21 mouse cellular contexts compared by ENCODE assay signal in the genomic region with DNA sequence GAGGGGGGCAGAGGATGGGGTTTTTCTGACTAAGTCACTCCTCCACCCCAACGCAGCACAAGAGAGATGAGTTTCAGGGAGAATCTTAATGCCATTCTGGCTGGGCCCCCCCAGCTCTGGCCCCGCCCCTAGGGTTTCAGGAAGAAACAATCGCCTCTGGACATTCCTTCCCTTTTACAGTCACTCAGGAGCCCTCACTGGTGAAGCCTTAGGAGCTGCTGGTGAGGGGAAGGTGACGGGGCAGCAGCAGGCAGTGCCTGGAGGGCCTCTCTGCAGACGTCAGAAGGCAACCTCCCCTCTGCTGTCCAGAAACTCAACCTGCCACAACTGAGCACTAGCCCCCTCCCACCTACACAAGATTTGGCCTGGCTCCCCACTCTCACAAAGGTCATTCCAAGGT. TPM values are rescaled to one million over a fixed set of nuclear protein-coding genes. Genes with fewer than 3 reads are reported as not detected.
DNase-seq lines count a peak whose midpoint lies in the region; ATAC-seq and TF ChIP-seq lines count a peak whose summit lies in the region.
"Had no signal": no experiment of that assay in that cellular context is flagged by ENCODE, and none has a peak within 500 bp of the region (broad histone marks: within the 10 kb centered on the region; RNA-seq: fewer than 3 reads in every experiment).

No protein-coding gene starts in this region.

- no peak overlapping the region for H3K4me2 ChIP-seq in heart, embryonic 16.5 days (ENCODE audit: low read depth, low read length)
- H3K4me2 ChIP-seq in lung, postnatal 0 days (replicated peaks; ENCODE audit: low read depth, low read length): no peak overlapping the region
- H3K4me2 ChIP-seq in stomach, postnatal 0 days (replicated peaks; ENCODE audit: low read depth): no peak overlapping the region
- H3K4me2 ChIP-seq: limb, embryonic 15.5 days; liver, embryonic 15.5 days; neural tube, embryonic 15.5 days had no signal

- H3K4me3 ChIP-seq in gastrocnemius, adult 2 months: no peak overlapping the region
- no peak overlapping the region for H3K4me3 ChIP-seq in heart, embryonic 16.5 days (ENCODE audit: low read length)
- H3K4me3 ChIP-seq in lung, postnatal 0 days (ENCODE audit: low read depth, low read length): no peak overlapping the region
- no peak overlapping the region for H3K4me3 ChIP-seq in lung, adult 2 months (replicated peaks; ENCODE audit: extremely low read depth, low read depth, low read length)
- H3K4me3 ChIP-seq in stomach, postnatal 0 days (ENCODE audit: low read depth, low read length): no peak overlapping the region
- H3K4me3 ChIP-seq: limb, embryonic 15.5 days; liver, embryonic 15.5 days; neural tube, embryonic 15.5 days had no signal

- H3K27ac ChIP-seq in gastrocnemius, adult 2 months: peak overlapping the region; percentile 28; the same call in 1 of the 2 replicates
- H3K27ac ChIP-seq in heart, embryonic 16.5 days (ENCODE audit: low read length): peak overlapping the region; percentile 90
- no peak overlapping the region for H3K27ac ChIP-seq in lung, postnatal 0 days (ENCODE audit: low read length)
- peak overlapping the region; percentile 81 for H3K27ac ChIP-seq in stomach, postnatal 0 days (replicated peaks)
- H3K27ac ChIP-seq: limb, embryonic 15.5 days; liver, embryonic 15.5 days; neural tube, embryonic 15.5 days had no signal

- peak; percentile 20; the same call in 1 of the 2 replicates for ATAC-seq in heart, embryonic 16.5 days (replicated peaks; ENCODE audit: extremely low read depth, insufficient read depth, low FRiP score)
- ATAC-seq in lung, postnatal 0 days: peak; percentile 29; the same call in 1 of the 2 replicates
- ATAC-seq in stomach, postnatal 0 days (ENCODE audit: low FRiP score, low TSS enrichment): peak; percentile 65; the same call in 1 of the 2 replicates
- ATAC-seq: activated CD4-positive, CD25-positive, alpha-beta regulatory T cell, adult 4 months; CD4-positive, CD25-positive, alpha-beta regulatory T cell, adult 4 months; forebrain, postnatal 0 days; hindbrain, embryonic 16.5 days; midbrain, embryonic 16.5 days; Patski had no signal

- TF ChIP-seq EP300 in lung, postnatal 0 days (IDR thresholded peaks at IDR 0.05): no peak
- no peak for TF ChIP-seq EP300 in stomach, postnatal 0 days (optimal IDR thresholded peaks at IDR 0.05)

- no peak for TF ChIP-seq CTCF in gastrocnemius, adult 2 months (IDR thresholded peaks at IDR 0.05)
- no peak for TF ChIP-seq CTCF in lung, postnatal 0 days (IDR thresholded peaks at IDR 0.05)
- TF ChIP-seq CTCF in lung, adult 2 months (IDR thresholded peaks at IDR 0.05; ENCODE audit: insufficient read depth, low read length): no peak
- no peak for TF ChIP-seq CTCF in stomach, postnatal 0 days (IDR thresholded peaks at IDR 0.05; ENCODE audit: low read depth)

- TF ChIP-seq POLR2A in lung, adult 2 months (IDR thresholded peaks at IDR 0.05; ENCODE audit: borderline replicate concordance, extremely low read depth, low read depth, low read length): no peak

- intact Hi-C loops in gastrocnemius, adult 2 months (cut with DNase I): no loop called here

- peak overlapping the region; percentile 40 for H3K9ac ChIP-seq in heart, embryonic 16.5 days (ENCODE audit: low read length)
- H3K9ac ChIP-seq in lung, postnatal 0 days (replicated peaks; ENCODE audit: low read depth): no peak overlapping the region
- H3K9ac ChIP-seq in stomach, postnatal 0 days (ENCODE audit: low read length): no peak overlapping the region
- H3K9ac ChIP-seq: forebrain, postnatal 0 days; limb, embryonic 15.5 days; liver, embryonic 15.5 days; neural tube, embryonic 15.5 days had no signal

- no peaks in the 10 kb centered on the region for H3K9me3 ChIP-seq in heart, embryonic 16.5 days (replicated peaks; ENCODE audit: control insufficient read depth, low read length)
- H3K9me3 ChIP-seq in lung, postnatal 0 days (ENCODE audit: low read length): no peaks in the 10 kb centered on the region
- no peaks in the 10 kb centered on the region for H3K9me3 ChIP-seq in stomach, postnatal 0 days (ENCODE audit: control insufficient read depth, low read length)
- H3K9me3 ChIP-seq: limb, embryonic 15.5 days; liver, embryonic 15.5 days; neural tube, embryonic 15.5 days had no signal

- no peaks in the 10 kb centered on the region for H3K36me3 ChIP-seq in heart, embryonic 16.5 days (ENCODE audit: control insufficient read depth, insufficient read depth)
- H3K36me3 ChIP-seq in lung, postnatal 0 days (ENCODE audit: insufficient read depth, low read length): no peaks in the 10 kb centered on the region
- no peaks in the 10 kb centered on the region for H3K36me3 ChIP-seq in stomach, postnatal 0 days (ENCODE audit: control insufficient read depth, insufficient read depth, low read length)
- H3K36me3 ChIP-seq: limb, embryonic 15.5 days; liver, embryonic 15.5 days; neural tube, embryonic 15.5 days had no signal

- no peaks in the 10 kb centered on the region for H3K27me3 ChIP-seq in heart, embryonic 16.5 days (ENCODE audit: control insufficient read depth, insufficient read depth, low read length)
- no peaks in the 10 kb centered on the region for H3K27me3 ChIP-seq in lung, postnatal 0 days (replicated peaks; ENCODE audit: insufficient read depth, low read length)
- H3K27me3 ChIP-seq in stomach, postnatal 0 days (ENCODE audit: control insufficient read depth, insufficient read depth, low read length): no peaks in the 10 kb centered on the region
- H3K27me3 ChIP-seq: limb, embryonic 15.5 days; Patski had no signal

- DNase-seq in gastrocnemius, adult 2 months: no peak
- DNase-seq in gastrocnemius, adult 18-20 months (ENCODE audit: low spot score): no peak
- no peak for DNase-seq in heart, adult 8-10 months (ENCODE audit: low spot score)
- no peak for DNase-seq in lung, postnatal 0 days (ENCODE audit: low spot score)
- no peak for DNase-seq in lung, adult 2 months
- DNase-seq in stomach, postnatal 0 days (ENCODE audit: low spot score): no peak
- DNase-seq in right cerebral cortex, postnatal 14 days: no peak
- DNase-seq: adrenal gland, postnatal 10 days; cerebellum, adult 9-10 months; forebrain, postnatal 0 days; kidney, postnatal 36 days; lung, postnatal 4 days had no signal

- peaks cover 44% of the 10 kb centered on the region for H3K4me1 ChIP-seq in heart, embryonic 16.5 days (ENCODE audit: control insufficient read depth, insufficient read depth, low read length)
- H3K4me1 ChIP-seq in lung, postnatal 0 days (ENCODE audit: insufficient read depth, low read depth, low read length): 0 out of 2 replicates have a peak, but pooled peaks cover 2% of the 10 kb centered on the region
- H3K4me1 ChIP-seq in lung, adult 2 months (ENCODE audit: control insufficient read depth, insufficient read depth, low read length): no peaks in the 10 kb centered on the region
- H3K4me1 ChIP-seq in stomach, postnatal 0 days (replicated peaks; ENCODE audit: control insufficient read depth, insufficient read depth): 0 out of 2 replicates have a peak, but pooled peaks cover 2% of the 10 kb centered on the region
- H3K4me1 ChIP-seq: liver, embryonic 15.5 days had no signal

- 30% methylated on average over 5 of the region's 5 CpGs for WGBS in heart, embryonic 16.5 days
- WGBS in lung, postnatal 0 days: 30% methylated on average over 5 of the region's 5 CpGs
- WGBS in lung, adult 2 months: 40% methylated on average over 5 of the region's 5 CpGs
- 38% methylated on average over 5 of the region's 5 CpGs for WGBS in stomach, postnatal 0 days

RNA-seq across cellular contexts. Expression of gene Des, which starts 10.9 kb away (rescaled TPM):
- total RNA-seq in gastrocnemius, adult 2 months (2021): 1,000 to 10,000 TPM; 2,035 to 2,198 TPM
- total RNA-seq in gastrocnemius, adult 18-20 months (2021): 1,000 to 10,000 TPM; 2,427 to 2,600 TPM
- 469 and 480 TPM in 2 replicates for polyA plus RNA-seq in heart, embryonic 16.5 days (2015; fragmentation: Nextera tagmentation; extraction: Ambion mirVana)
- 1,000 to 10,000 TPM; 1,263 to 1,551 (median 1,367) TPM for total RNA-seq in heart, adult 8-10 months (2022)
- 59.4 and 67.3 TPM in 2 replicates for polyA plus RNA-seq in lung, postnatal 0 days (2015; fragmentation: Nextera tagmentation; extraction: Ambion mirVana)
- polyA plus RNA-seq in lung, adult 2 months (2012; rRNA removed): 107 and 185 TPM in 2 replicates
- 223 and 291 TPM in 2 replicates for polyA plus RNA-seq in stomach, postnatal 0 days (2015; fragmentation: Nextera tagmentation; extraction: Ambion mirVana)
- polyA plus RNA-seq: activated CD4-positive, CD25-positive, alpha-beta regulatory T cell, adult 4 months; CD4-positive, CD25-positive, alpha-beta regulatory T cell, adult 4 months had no signal

RNA-seq across cellular contexts. Expression of gene Speg, which starts 25.8 kb away (rescaled TPM):
- total RNA-seq in gastrocnemius, adult 2 months (2021): 100 to 1,000 TPM; 268 to 311 TPM
- 100 to 1,000 TPM; 255 to 257 TPM for total RNA-seq in gastrocnemius, adult 18-20 months (2021)
- polyA plus RNA-seq in heart, embryonic 16.5 days (2015; fragmentation: Nextera tagmentation; extraction: Ambion mirVana): 41.1 and 46.4 TPM in 2 replicates
- total RNA-seq in heart, adult 8-10 months (2022): 100 to 1,000 TPM; 131 to 145 (median 137) TPM
- 15.4 and 16.4 TPM in 2 replicates for polyA plus RNA-seq in lung, postnatal 0 days (2015; fragmentation: Nextera tagmentation; extraction: Ambion mirVana)
- polyA plus RNA-seq in lung, adult 2 months (2012; rRNA removed): 31.5 and 35.0 TPM in 2 replicates
- 28.8 and 30.0 TPM in 2 replicates for polyA plus RNA-seq in stomach, postnatal 0 days (2015; fragmentation: Nextera tagmentation; extraction: Ambion mirVana)
- polyA plus RNA-seq: activated CD4-positive, CD25-positive, alpha-beta regulatory T cell, adult 4 months had no signal

RNA-seq across cellular contexts. Expression of gene Dnpep, which starts 31.5 kb away (rescaled TPM):
- total RNA-seq in gastrocnemius, adult 2 months (2021): 10 to 100 TPM; 40.9 to 49.6 TPM
- 10 to 100 TPM; 42.4 to 47.6 TPM for total RNA-seq in gastrocnemius, adult 18-20 months (2021)
- polyA plus RNA-seq in heart, embryonic 16.5 days (2015; fragmentation: Nextera tagmentation; extraction: Ambion mirVana): 129 and 131 TPM in 2 replicates
- total RNA-seq in heart, adult 8-10 months (2022): 10 to 100 TPM; 85.4 to 89.1 (median 86.9) TPM
- 109 TPM in 2 replicates for polyA plus RNA-seq in lung, postnatal 0 days (2015; fragmentation: Nextera tagmentation; extraction: Ambion mirVana)
- 104 and 129 TPM in 2 replicates for polyA plus RNA-seq in lung, adult 2 months (2012; rRNA removed)
- 104 and 108 TPM in 2 replicates for polyA plus RNA-seq in stomach, postnatal 0 days (2015; fragmentation: Nextera tagmentation; extraction: Ambion mirVana)
